Mouse (Mus musculus) layer of hippocampus, postnatal 14 days (tissue): ENCODE data around the gene Yy1. TPM values are rescaled to one million over a fixed set of nuclear protein-coding genes. Genes with fewer than 3 reads are reported as not detected.
A peak's percentile ranks its signal among the peaks of the same experiment; 100 is the strongest.

Experiments
- DNase-seq, 2 experiments: peaks; one replicate each; pipeline ENCODE4 v3.0.0; 2021 to 2022; ENCODE audit warnings: low spot score in 2 of 2, mixed read lengths in 1 of 2
- long read RNA-seq, 2 experiments: library from polyadenylated mRNA; stranded (forward); transcript quantifications; one replicate each; pipeline ENCODE4 v2.0.0; 2021
- total RNA-seq, 2 experiments: library from RNA; stranded (reverse); gene quantifications; 2 replicates each; pipeline ENCODE4 v1.2.3; 2021

Gene Yy1
- 10 to 100 TPM; 45.2 to 53.7 TPM for total RNA-seq
- long read RNA-seq, experiment 1, full-length matches to known transcripts, result 6 of 16 reads
- long read RNA-seq, experiment 1, partial matches to known transcripts, result 0 of 16 reads
- long read RNA-seq, experiment 1, other reads (novel, unspliced or antisense), result 10 of 16 reads
- long read RNA-seq, experiment 2, full-length matches to known transcripts, result 10 of 23 reads
- long read RNA-seq, experiment 2, partial matches to known transcripts, result 0 of 23 reads
- long read RNA-seq, experiment 2, other reads (novel, unspliced or antisense), result 13 of 23 reads

DNA sequence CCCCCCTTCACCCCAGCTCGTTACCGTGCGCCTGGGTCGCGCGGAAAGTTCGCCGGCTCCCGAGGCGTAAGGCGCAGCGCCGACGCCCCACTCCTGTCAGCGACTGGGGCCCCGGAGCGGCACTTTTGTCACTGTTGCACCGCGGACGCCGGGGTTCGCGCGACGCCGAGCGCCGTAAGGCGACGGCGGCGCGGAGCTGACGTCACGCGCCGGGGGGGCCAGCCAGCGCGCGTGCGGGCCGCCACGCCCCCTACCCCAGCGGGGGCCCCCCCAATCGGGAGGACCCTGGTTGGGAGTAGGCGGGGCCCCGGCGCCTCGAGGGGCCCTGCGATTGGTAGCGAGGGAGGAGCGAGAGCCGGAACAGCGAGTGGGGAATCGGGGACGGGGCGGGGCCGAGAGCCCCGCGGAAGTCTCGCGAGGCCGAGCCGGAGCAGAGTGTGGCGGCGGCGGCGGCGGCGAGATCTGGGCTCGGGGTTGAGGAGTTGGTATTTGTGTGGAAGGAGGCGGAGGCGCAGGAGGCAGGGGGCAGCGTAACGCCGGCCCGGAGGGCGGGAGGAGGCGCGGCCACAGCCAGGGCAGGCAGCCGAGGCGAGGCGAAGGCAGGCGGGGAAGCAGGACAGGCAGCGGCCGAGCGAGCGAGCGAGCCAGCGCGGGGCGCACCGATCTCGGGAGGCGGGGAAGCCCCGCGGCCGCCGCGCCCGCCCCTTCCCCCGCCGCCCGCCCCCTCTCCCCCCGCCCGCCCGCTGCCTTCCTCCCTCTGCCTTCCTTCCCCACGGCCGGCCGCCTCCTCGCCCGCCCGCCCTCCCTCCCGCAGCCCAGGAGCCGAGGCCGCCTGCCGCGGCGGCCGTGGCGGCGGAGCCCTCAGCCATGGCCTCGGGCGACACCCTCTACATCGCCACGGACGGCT, at the start of gene Yy1:
Gene Yy1, plus strand, starts transcription at position 428 of the 907 bp plus-strand sequence.
- DNase-seq, result peak; percentile 96 to 98

DNA sequence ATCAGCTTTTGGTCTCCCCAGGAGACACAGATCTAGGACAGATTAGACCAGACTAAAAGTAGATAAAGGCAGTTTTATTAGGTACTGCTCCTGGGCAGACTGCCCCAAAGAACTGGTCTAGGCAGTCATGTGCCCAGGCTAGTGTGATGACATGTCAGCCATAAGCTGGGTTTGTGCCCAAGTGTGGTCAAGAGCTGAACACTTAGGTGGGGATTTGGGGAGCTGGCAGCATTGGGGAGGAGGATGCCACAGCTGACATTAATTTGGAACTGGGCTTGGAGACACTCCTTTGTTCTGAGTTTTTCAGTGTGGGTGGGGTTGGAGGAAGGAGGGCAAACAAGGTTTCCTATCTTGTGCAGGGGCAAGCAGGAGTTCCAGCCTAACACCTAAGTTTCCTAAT, 46.8 kb upstream of the Yy1 start:
- DNase-seq, result no peak

GRCm38 (mm10) chr12:108749019-108749418, 43.8 kb upstream of the Yy1 start:
- DNase-seq, result no peak

DNA sequence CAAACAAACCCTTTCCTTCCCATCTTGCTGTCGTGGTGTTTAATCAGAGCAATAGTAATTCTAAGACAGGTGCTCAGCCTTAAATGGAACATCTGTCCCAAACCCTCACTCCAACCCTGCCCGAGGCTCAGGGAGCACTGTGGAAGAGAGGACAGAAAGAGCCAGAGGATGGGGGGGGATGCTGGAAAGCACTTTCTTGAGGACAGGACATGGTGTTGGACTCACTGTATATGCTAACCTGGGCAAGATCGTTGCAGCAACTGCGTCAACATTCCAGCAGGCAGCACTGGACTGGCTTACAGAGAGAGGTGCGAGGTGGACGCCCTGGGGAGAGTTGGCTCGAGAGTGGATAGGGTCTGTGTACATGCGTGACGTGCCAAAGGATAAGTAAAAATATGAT, 43.3 kb upstream of the Yy1 start:
- DNase-seq, result no peak

GRCm38 (mm10) chr12:108750226-108750625, 42.5 kb upstream of the Yy1 start:
- no peak for DNase-seq

DNA sequence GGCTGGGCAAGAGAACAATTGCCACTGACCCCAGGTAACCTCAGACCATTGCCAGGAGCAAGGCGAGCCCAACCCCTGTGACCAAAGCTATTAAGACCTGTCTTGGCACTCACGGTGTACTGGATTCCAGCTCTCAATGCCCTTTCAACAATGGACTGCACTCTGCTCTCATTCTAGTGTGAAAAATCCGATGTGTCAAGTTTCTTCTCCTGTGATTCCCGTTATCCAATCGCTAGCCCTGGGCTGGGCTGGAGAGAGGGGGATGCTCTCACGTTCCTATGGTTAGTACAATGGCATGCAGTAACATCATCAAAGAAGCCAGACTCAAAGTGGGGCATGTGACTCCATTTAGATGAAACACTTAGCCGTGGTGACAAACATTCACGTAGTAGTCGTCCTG, 41.0 kb upstream of the Yy1 start:
- no peak for DNase-seq

GRCm38 (mm10) chr12:108755141-108755540, 37.6 kb upstream of the Yy1 start:
- no peak for DNase-seq

GRCm38 (mm10) chr12:108756611-108757010, 36.2 kb upstream of the Yy1 start:
- DNase-seq, result no peak

GRCm38 (mm10) chr12:108757717-108758257, 35.0 kb upstream of the Yy1 start:
- DNase-seq, result peak; percentile 97 to 98

DNA sequence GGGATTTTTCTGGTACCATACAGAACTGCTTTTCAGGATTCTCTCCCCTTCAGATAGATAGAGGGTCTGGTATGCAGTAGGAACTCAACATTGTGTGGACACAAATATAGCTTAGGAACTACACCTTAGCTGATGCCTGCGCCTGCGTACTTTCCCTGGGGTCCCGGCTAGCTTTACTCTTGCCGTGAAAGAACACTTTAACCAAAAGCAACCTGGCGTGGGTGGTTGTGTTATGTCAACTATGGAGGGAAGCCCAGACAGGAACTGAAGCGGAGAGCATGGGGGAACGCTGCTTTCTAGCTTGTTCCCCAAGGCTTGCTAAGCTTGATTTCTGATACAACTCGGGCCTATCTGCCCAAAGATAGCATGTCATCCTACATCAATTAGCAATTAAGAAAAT, 34.5 kb upstream of the Yy1 start:
- DNase-seq, result peak in 1 of 2 experiments; percentile 50

DNA sequence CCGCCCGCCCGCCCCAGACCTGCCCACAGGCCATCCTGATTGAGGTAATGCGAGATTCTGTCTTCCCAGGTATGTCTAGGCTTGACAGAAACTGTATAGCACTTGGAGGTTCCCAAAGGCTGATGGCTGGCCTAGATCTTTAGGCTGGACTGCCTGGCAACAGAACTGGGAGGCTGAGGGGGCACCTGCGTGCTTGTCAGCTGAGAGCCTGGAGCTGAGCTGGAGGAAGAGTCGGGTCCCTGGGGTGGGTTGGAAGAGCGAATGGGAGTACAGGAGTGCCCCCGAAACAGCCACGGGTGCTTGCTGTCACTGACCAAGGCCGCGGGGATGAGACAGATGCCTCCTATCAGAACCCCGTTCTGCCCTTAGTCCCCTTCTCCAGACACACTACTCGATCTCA, 34.1 kb upstream of the Yy1 start:
- DNase-seq, result no peak

DNA sequence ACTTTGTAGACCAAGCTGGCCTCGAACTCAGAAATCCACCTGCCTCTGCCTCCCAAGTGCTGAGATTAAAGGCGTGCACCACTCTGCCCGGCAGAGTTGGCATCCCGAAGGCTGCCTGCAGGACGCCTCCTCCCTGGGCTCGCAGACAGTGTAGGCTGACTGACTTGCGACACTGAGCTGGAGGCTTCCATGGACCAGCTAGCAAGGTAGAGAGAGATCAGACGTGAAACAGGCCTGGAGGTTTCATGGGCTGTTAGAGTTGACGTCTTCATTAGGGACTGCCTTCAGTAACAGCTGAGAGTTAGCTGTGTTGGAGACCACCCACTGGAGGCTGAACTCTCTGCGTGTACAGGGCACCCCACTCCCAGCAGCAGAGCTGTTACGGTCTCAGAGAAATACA, 33.5 kb upstream of the Yy1 start:
- no peak for DNase-seq

DNA sequence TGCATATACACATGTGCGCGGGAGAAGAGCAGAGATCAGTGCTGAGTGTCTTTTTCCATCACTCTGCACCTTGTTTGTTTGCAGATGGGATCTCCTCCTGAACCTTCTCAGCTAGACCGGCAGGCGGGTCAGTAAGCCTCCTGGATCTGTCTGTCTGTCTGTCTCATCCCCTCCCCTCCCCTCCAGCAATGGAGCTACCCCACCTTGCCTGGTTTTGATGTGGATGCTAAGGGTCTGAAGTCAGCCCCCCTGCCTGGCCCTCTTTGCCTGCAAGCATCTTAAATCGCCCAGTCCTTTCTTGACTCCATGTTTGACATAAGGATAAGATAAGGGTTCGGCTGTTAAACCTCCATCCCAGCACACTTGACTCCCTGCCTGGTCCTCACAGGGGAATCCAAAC, 32.8 kb upstream of the Yy1 start:
- DNase-seq, result no peak

DNA sequence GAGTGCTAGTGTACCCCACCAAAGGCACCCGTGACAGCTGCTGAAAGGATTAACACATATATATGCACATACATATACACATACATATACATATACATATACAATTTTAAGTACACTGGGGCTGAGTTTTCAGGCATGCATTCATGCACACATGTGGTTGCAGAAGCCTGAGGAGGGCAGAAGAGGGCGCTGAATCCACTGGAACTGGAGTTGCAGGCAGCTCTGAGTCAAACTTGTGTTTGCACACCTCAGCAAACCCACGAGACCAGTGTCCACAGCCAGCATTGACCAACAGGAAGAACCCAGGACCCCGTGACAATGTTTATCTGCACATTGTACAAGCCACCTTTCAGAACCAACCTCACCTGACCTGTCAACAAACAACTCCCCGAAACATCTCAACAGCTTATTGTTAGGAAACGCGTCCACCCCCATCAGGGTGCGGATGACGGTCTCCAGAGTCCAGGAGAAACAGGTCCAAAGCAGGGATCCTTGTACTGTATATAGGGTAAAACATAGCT, 32.2 kb upstream of the Yy1 start:
- DNase-seq, result no peak

DNA sequence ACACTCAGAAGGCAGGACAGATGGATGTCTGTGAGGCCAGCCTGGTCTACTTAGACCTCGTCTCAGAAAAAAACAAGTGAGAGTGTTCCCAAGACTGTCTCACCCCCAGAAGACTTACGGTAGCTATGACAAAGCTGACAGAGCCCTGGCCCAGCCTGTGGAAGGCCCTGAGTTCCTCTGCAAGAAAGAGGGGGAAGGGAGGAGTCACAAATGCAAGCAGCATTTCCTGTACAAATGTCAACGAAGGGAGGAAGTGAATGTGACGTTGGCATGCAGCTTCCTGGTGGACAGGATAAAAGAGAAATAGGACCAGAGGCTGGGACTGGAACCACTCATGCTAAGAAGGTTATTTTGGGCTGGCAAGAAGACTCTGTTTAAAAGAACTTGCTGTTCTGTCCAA, 31.6 kb upstream of the Yy1 start:
- DNase-seq, result no peak

DNA sequence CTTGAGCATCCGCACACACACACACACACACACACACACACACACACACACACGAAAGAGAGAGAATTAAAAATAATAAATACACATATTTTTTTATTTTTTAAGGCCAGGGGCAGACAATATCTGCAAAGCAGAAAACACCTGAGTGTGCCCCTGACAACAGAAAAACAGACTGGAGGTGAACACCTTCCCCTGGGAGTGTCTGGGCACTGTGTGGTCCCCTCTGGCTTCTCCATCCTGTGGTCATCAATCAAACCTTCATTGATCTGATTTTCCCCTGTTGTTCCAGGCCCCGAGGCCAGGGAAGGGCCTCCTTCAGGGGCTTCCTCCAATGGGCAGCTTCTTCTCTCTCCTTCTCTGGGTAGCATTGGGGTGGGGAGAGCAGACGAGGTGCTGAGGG, 31.1 kb upstream of the Yy1 start:
- DNase-seq, result no peak

DNA sequence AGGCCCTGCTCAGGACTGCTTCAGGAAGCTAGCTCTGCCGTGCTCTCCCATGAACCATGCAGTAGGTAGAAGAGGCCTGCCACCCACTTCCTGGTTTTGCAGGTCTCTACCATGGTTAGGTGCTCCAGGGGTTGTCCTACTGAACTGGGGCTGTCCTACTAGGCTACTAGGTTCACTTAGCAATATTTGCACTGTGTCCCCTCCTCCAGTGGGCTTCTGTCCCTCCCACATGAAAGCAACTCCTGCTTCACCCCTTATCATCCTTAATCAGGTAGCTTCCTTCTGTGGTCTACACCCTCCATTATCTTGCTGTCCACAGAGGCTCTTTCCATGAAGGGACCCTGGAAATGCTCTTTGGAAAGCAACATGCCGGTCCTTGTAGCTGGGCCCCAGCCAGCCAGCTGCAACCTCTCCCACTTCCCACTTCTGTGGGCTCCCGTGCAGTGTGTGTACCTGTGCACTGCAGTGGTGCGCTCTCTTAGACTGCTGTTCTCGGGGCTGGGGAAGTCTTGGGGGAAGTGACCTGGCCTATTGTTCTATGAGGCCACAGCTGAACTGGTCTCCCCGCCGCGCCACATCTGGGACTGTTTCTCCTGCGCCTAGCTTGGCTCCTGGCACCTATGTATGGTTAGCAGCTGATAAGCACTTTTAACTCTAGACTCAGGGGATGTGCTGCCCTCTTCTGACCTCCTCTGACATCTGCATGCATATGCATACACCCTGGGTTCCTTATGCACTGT, 29.5 kb upstream of the Yy1 start:
- no peak for DNase-seq

GRCm38 (mm10) chr12:108764917-108765678, 27.7 kb upstream of the Yy1 start:
- DNase-seq, result no peak

DNA sequence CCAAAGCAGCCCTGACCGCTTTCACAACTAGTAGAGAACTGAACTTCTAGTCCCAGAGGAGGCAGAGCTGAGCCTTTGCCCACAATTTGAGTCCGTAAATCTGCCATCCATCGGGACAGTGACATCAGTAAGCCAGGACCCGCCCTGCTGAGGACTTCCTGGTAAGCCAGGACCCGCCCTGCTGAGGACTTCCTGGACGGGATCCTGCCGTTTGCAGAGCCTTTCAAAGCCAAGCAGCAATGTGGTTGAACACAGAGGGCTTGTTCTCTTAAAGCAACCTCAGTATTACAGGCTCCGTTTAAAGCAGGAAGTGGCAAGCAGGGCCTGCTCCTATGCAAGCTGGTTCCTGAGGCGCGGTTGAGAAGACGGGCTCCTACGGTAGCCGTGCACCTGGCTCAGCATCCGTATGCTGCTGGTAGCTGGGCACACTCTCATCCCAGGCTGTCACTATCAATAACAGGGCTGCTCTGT, 27.0 kb upstream of the Yy1 start:
- DNase-seq, result no peak

DNA sequence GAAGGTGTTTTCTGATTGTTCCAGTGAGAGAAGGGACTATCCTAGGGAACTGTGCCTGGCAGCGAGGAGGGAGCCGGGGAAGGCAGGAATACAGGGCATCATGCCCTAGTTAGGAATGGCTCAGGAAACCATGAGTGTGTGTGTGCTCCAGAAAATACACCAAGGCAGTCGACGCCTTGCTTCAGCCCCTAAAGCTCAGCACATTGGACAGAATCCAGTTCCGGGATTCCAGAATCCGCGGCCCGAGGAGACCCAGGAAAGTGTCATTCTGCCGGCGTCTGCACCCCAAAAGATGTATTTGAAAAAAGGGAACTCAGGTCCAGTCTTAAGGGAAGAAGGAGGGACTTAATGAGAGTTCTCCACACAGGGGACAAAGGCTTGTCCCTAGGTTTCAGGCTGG, 26.5 kb upstream of the Yy1 start:
- no peak for DNase-seq
